Mouse (Mus musculus) MEL (cell line): Measurements from ENCODE around the gene Odf2l. TPM values are rescaled to one million over a fixed set of nuclear protein-coding genes. Genes with fewer than 3 reads are reported as not detected.

Experiments used
- DNase-seq: peaks from one replicate; pipeline ENCODE4 v3.0.0; 2011; ENCODE audit warnings: low read depth, low spot score
- H3K27ac ChIP-seq: 2 replicates; pipeline ENCODE4 v1.5.1; 2012; ENCODE audit warnings: low read depth, mild to moderate bottlenecking, control low read depth, low read length, moderate library complexity; ENCODE audit not compliant: control insufficient read depth
- H3K27me3 ChIP-seq, 2 experiments: fragments of 150-350 bp in 1 of 2; sonication (generic) in 1 of 2; 2 replicates each; pipeline ENCODE4 v1.6.1; 2012; ENCODE audit warnings: low read length in 2 of 2, mild to moderate bottlenecking in 2 of 2, improper control_type of control experiment in 1 of 2, moderate library complexity in 1 of 2; ENCODE audit not compliant: insufficient read depth in 2 of 2, control insufficient read depth in 1 of 2
- H3K36me3 ChIP-seq, 2 experiments: 2 replicates each; pipeline ENCODE4 v1.6.1; 2012 to 2014; ENCODE audit warnings: low read length in 2 of 2, improper control_type of control experiment in 1 of 2, inconsistent platforms in 1 of 2, mild to moderate bottlenecking in 1 of 2; ENCODE audit not compliant: insufficient read depth in 2 of 2, control insufficient read depth in 1 of 2
- H3K4me1 ChIP-seq, 2 experiments: fragments of 150-350 bp in 1 of 2; sonication (generic) in 1 of 2; 2 replicates each; pipeline ENCODE4 v1.6.1; 2012; ENCODE audit warnings: low read length in 2 of 2, improper control_type of control experiment in 1 of 2, mild to moderate bottlenecking in 1 of 2; ENCODE audit not compliant: insufficient read depth in 2 of 2, control insufficient read depth in 1 of 2
- H3K4me3 ChIP-seq, 2 experiments: fragments of 150-350 bp in 1 of 2; sonication (generic) in 1 of 2; 2 replicates each; pipeline ENCODE4 v1.5.1; 2012; ENCODE audit warnings: low read depth in 2 of 2, low read length in 2 of 2, mild to moderate bottlenecking in 2 of 2, moderate library complexity in 2 of 2, control low read depth in 1 of 2, improper control_type of control experiment in 1 of 2; ENCODE audit not compliant: control insufficient read depth in 1 of 2, insufficient read depth in 1 of 2
- H3K79me2 ChIP-seq: 2 replicates; pipeline ENCODE4 v1.6.1; 2012; ENCODE audit warnings: mild to moderate bottlenecking, low read length, moderate library complexity; ENCODE audit not compliant: control insufficient read depth, poor library complexity, insufficient read depth
- H3K9ac ChIP-seq: 2 replicates; pipeline ENCODE4 v1.6.1; 2012; ENCODE audit warnings: low read depth, mild to moderate bottlenecking, control low read depth, low read length, moderate library complexity; ENCODE audit not compliant: control insufficient read depth, poor library complexity, severe bottlenecking
- H3K9me3 ChIP-seq: fragments of 150-350 bp; sonication (generic); replicated peaks from 2 replicates; pipeline ENCODE4 v1.6.1; 2012; ENCODE audit warnings: mild to moderate bottlenecking, low read length, improper control_type of control experiment, moderate library complexity; ENCODE audit not compliant: insufficient read depth
- BHLHE40 ChIP-seq: IDR thresholded peaks from 2 replicates; pipeline ENCODE4 v1.6.1; 2012; ENCODE audit warnings: low read depth, mild to moderate bottlenecking, inconsistent platforms, low read length, improper control_type of control experiment, borderline replicate concordance
- CHD1 ChIP-seq: IDR thresholded peaks from 2 replicates; pipeline ENCODE4 v1.6.1; 2012; ENCODE audit warnings: low read depth, mild to moderate bottlenecking, inconsistent platforms, low read length, improper control_type of control experiment
- CTCF ChIP-seq, 3 experiments: IDR thresholded peaks in 2 of 3; conservative IDR thresholded peaks in 1 of 3; 2 replicates each; pipeline ENCODE4 v1.5.1; 2011 to 2012; ENCODE audit warnings: low read length in 3 of 3, low read depth in 2 of 3, mild to moderate bottlenecking in 2 of 3, improper control_type of control experiment in 1 of 3, inconsistent platforms in 1 of 3, mixed read lengths in 1 of 3, moderate library complexity in 1 of 3; ENCODE audit not compliant: control insufficient read depth in 1 of 3, insufficient read depth in 1 of 3, poor library complexity in 1 of 3, severe bottlenecking in 1 of 3
- E2F4 ChIP-seq: IDR thresholded peaks from 2 replicates; pipeline ENCODE4 v1.6.1; 2011; ENCODE audit warnings: low read depth, low read length, improper control_type of control experiment, borderline replicate concordance
- ELF1 ChIP-seq: IDR thresholded peaks from 2 replicates; pipeline ENCODE4 v1.6.1; 2014; ENCODE audit warnings: low read depth, mild to moderate bottlenecking, inconsistent platforms, low read length, improper control_type of control experiment, moderate library complexity
- ETS1 ChIP-seq: IDR thresholded peaks from 2 replicates; pipeline ENCODE4 v1.6.1; 2012; ENCODE audit warnings: low read depth, mild to moderate bottlenecking, inconsistent platforms, low read length, improper control_type of control experiment, moderate library complexity
- GABPA ChIP-seq: IDR thresholded peaks from 2 replicates; pipeline ENCODE4 v1.6.1; 2012; ENCODE audit warnings: low read depth, mild to moderate bottlenecking, inconsistent platforms, low read length, improper control_type of control experiment, moderate library complexity
- GATA1 ChIP-seq: IDR thresholded peaks from 2 replicates; pipeline ENCODE4 v1.6.1; 2011; ENCODE audit warnings: low read depth, low read length, improper control_type of control experiment
- HCFC1 ChIP-seq: IDR thresholded peaks from 2 replicates; pipeline ENCODE4 v1.6.1; 2012; ENCODE audit warnings: low read depth, mild to moderate bottlenecking, inconsistent platforms, low read length, improper control_type of control experiment, moderate library complexity
- JUND ChIP-seq: IDR thresholded peaks from 2 replicates; pipeline ENCODE4 v1.6.1; 2011; ENCODE audit warnings: low read depth, mild to moderate bottlenecking, improper control_type of control experiment, low read length
- MAFK ChIP-seq: IDR thresholded peaks from 2 replicates; pipeline ENCODE4 v1.6.1; 2011; ENCODE audit warnings: low read depth, mild to moderate bottlenecking, low read length, improper control_type of control experiment, borderline replicate concordance
- MAX ChIP-seq: IDR thresholded peaks from 2 replicates; pipeline ENCODE4 v1.6.1; 2011; ENCODE audit warnings: low read length, improper control_type of control experiment
- MAZ ChIP-seq: IDR thresholded peaks from 2 replicates; pipeline ENCODE4 v1.6.1; 2012; ENCODE audit warnings: low read depth, mild to moderate bottlenecking, inconsistent platforms, low read length, improper control_type of control experiment
- MEF2A ChIP-seq: IDR thresholded peaks from 2 replicates; pipeline ENCODE4 v1.6.1; 2014; ENCODE audit warnings: low read depth, mild to moderate bottlenecking, inconsistent platforms, low read length, improper control_type of control experiment; ENCODE audit not compliant: poor library complexity, insufficient replicate concordance, severe bottlenecking; ENCODE audit errors: extremely low read depth
- MXI1 ChIP-seq: IDR thresholded peaks from 2 replicates; pipeline ENCODE4 v1.6.1; 2011; ENCODE audit warnings: mild to moderate bottlenecking, low read depth, low read length, improper control_type of control experiment
- MYB ChIP-seq: IDR thresholded peaks from 2 replicates; pipeline ENCODE4 v1.6.1; 2011; ENCODE audit warnings: mild to moderate bottlenecking, low read depth, low read length, improper control_type of control experiment
- MYC ChIP-seq: IDR thresholded peaks from 2 replicates; pipeline ENCODE4 v1.6.1; 2011; ENCODE audit warnings: low read depth, mild to moderate bottlenecking, low read length, improper control_type of control experiment, moderate library complexity
- NELFE ChIP-seq: IDR thresholded peaks from 2 replicates; pipeline ENCODE4 v1.6.1; 2011; ENCODE audit warnings: low read depth, low read length, improper control_type of control experiment
- NRF1 ChIP-seq: IDR thresholded peaks from 2 replicates; pipeline ENCODE4 v1.6.1; 2014; ENCODE audit warnings: low read depth, mild to moderate bottlenecking, inconsistent platforms, low read length, improper control_type of control experiment, moderate library complexity; ENCODE audit not compliant: poor library complexity, insufficient read depth, severe bottlenecking
- POLR2A ChIP-seq, 2 experiments: IDR thresholded peaks; 2 replicates each; pipeline ENCODE4 v1.6.1; 2011 to 2012; ENCODE audit warnings: low read length in 2 of 2, mild to moderate bottlenecking in 2 of 2, control low read depth in 1 of 2, improper control_type of control experiment in 1 of 2, low read depth in 1 of 2, moderate library complexity in 1 of 2; ENCODE audit not compliant: control insufficient read depth in 1 of 2, insufficient read depth in 1 of 2, poor library complexity in 1 of 2
- POLR2AphosphoS5 ChIP-seq: IDR thresholded peaks from 2 replicates; pipeline ENCODE4 v1.6.1; 2012; ENCODE audit warnings: low read depth, borderline replicate concordance, mild to moderate bottlenecking, inconsistent platforms, low read length, moderate library complexity, mixed read lengths
- RAD21 ChIP-seq: IDR thresholded peaks from 2 replicates; pipeline ENCODE4 v1.6.1; 2011; ENCODE audit warnings: mild to moderate bottlenecking, low read depth, low read length, improper control_type of control experiment
- RCOR1 ChIP-seq: IDR thresholded peaks from 2 replicates; pipeline ENCODE4 v1.6.1; 2012; ENCODE audit warnings: low read depth, mild to moderate bottlenecking, inconsistent platforms, low read length, improper control_type of control experiment
- SIN3A ChIP-seq: IDR thresholded peaks from 2 replicates; pipeline ENCODE4 v1.6.1; 2012; ENCODE audit warnings: low read length, improper control_type of control experiment, inconsistent platforms
- SMC3 ChIP-seq: IDR thresholded peaks from 2 replicates; pipeline ENCODE4 v1.6.1; 2011; ENCODE audit warnings: low read depth, low read length, improper control_type of control experiment
- TAL1 ChIP-seq: IDR thresholded peaks from 2 replicates; pipeline ENCODE4 v1.6.1; 2012; ENCODE audit warnings: mild to moderate bottlenecking, inconsistent platforms, low read length, moderate library complexity, mixed read lengths
- TBP ChIP-seq: IDR thresholded peaks from 2 replicates; pipeline ENCODE4 v1.8.0; 2011; ENCODE audit warnings: low read depth, low read length, improper control_type of control experiment
- TCF12 ChIP-seq: IDR thresholded peaks from 2 replicates; pipeline ENCODE4 v1.6.1; 2014; ENCODE audit warnings: low read depth, mild to moderate bottlenecking, inconsistent platforms, low read length, improper control_type of control experiment, moderate library complexity
- UBTF ChIP-seq: IDR thresholded peaks from 2 replicates; pipeline ENCODE4 v1.6.1; 2012; ENCODE audit warnings: low read depth, mild to moderate bottlenecking, inconsistent platforms, low read length, improper control_type of control experiment, moderate library complexity, borderline replicate concordance; ENCODE audit not compliant: insufficient read depth
- USF1 ChIP-seq: IDR thresholded peaks from 2 replicates; pipeline ENCODE4 v1.6.1; 2014; ENCODE audit warnings: low read depth, mild to moderate bottlenecking, inconsistent platforms, low read length, improper control_type of control experiment, moderate library complexity
- USF2 ChIP-seq, 2 experiments: IDR thresholded peaks; 2 replicates each; pipeline ENCODE4 v1.6.1; 2011 to 2012; ENCODE audit warnings: improper control_type of control experiment in 2 of 2, low read length in 2 of 2, borderline replicate concordance in 1 of 2, inconsistent platforms in 1 of 2, low read depth in 1 of 2, mild to moderate bottlenecking in 1 of 2; ENCODE audit not compliant: insufficient read depth in 1 of 2
- ZKSCAN1 ChIP-seq: IDR thresholded peaks from 2 replicates; pipeline ENCODE4 v1.6.1; 2012; ENCODE audit warnings: low read depth, mild to moderate bottlenecking, inconsistent platforms, low read length, improper control_type of control experiment, moderate library complexity
- ZMIZ1 ChIP-seq: IDR thresholded peaks from 2 replicates; pipeline ENCODE4 v1.6.1; 2012; ENCODE audit warnings: low read depth, mild to moderate bottlenecking, inconsistent platforms, low read length, improper control_type of control experiment, moderate library complexity
- ZNF384 ChIP-seq: IDR thresholded peaks from 2 replicates; pipeline ENCODE4 v1.6.1; 2012; ENCODE audit warnings: low read depth, mild to moderate bottlenecking, inconsistent platforms, low read length, improper control_type of control experiment
- polyA plus RNA-seq, 2 experiments: library from polyadenylated mRNA; stranded (reverse) in 1 of 2; unstranded in 1 of 2; fragments of >175 nt in 1 of 2; fragments of >200 nt in 1 of 2; gene quantifications; 2 replicates each; pipeline versions ENCODE4 v1.2.1 to v1.2.4; 2012; ENCODE audit warnings: low replicate concordance in 2 of 2, low read depth in 1 of 2; ENCODE audit not compliant: insufficient read length in 2 of 2, insufficient read depth in 1 of 2, missing spikeins in 1 of 2
- total RNA-seq: library from RNA; depleted of rRNA; stranded (reverse); fragments of 300-350 nt; gene quantifications from 2 replicates; pipeline ENCODE4 v1.2.3, GENCODE M21; 2012; rRNA removed

Odf2l gene
- total RNA-seq (12.6 and 15.1 TPM in 2 replicates), polyA plus RNA-seq (10 to 100 TPM in 1 of 2 experiments, not detected in 1; 15.0 TPM)

GRCm38 (mm10) chr3:145118254-145119001 lies at the start of gene Odf2l:
TSS of gene Odf2l (plus strand) at chr3:145118588.
- H3K79me2 ChIP-seq: peaks cover 2% of the 10 kb centered on the region; the same call in 1 of the 2 replicates
- H3K4me1 ChIP-seq: peaks cover 2 to 19% of the 10 kb centered on the region in 2 experiments; a peak in 2 of 4 replicates
- H3K27ac ChIP-seq: peak within 1 kb of the TSS; percentile 98
- H3K9ac ChIP-seq: peak within 1 kb of the TSS; percentile 99
- H3K36me3 ChIP-seq: peaks cover 0 to 19% of the 10 kb centered on the region in 2 experiments; a peak in 2 of 4 replicates
- no peaks in the 10 kb centered on the region for H3K27me3 ChIP-seq
- H3K4me3 ChIP-seq: peak within 1 kb of the TSS; percentile 90 to 99
- peak; percentile 98 for DNase-seq
- H3K9me3 ChIP-seq: no peaks in the 10 kb centered on the region
- TF ChIP-seq USF1 (peak; percentile 77), BHLHE40 (no peak), SIN3A (peak; percentile 81), POLR2AphosphoS5 (no peak), TBP (peak; percentile 85), CHD1 (0 out of 2 replicates have a peak, but pooled peaks have one; percentile 94), ZMIZ1 (peak; percentile 66; the same call in 1 of the 2 replicates), ZKSCAN1 (no peak), TAL1 (no peak), MEF2A (no peak), ETS1 (no peak), GATA1 (no peak), POLR2A (IDR thresholded peaks at IDR 0.05; ENCODE audit: control insufficient read depth in 1 of 2, insufficient read depth in 1 of 2, low read depth in 1 of 2, low read length in 2 of 2, poor library complexity in 1 of 2) (peak; percentile 70 to 81), ELF1 (peak; percentile 65), NELFE (peak; percentile 82), MAZ (peak; percentile 54; the same call in 1 of the 2 replicates), GABPA (no peak), MAFK (no peak), CTCF (IDR thresholded peaks at IDR 0.05 in 2 of 3, conservative IDR thresholded peaks at IDR 0.05 in 1 of 3; ENCODE audit: control insufficient read depth in 1 of 3, insufficient read depth in 1 of 3, low read depth in 2 of 3, low read length in 3 of 3, poor library complexity in 1 of 3, severe bottlenecking in 1 of 3) (no peak), MYC (0 out of 2 replicates have a peak, but pooled peaks have one; percentile 13), NRF1 (0 out of 2 replicates have a peak, but pooled peaks have one; percentile 30), E2F4 (peak; percentile 80; the same call in 1 of the 2 replicates), MYB (no peak), MAX (peak; percentile 59; the same call in 1 of the 2 replicates), MXI1 (peak; percentile 64), ZNF384 (no peak), USF2 (IDR thresholded peaks at IDR 0.05; ENCODE audit: borderline replicate concordance in 1 of 2, insufficient read depth in 1 of 2, low read depth in 1 of 2, low read length in 2 of 2) (no peak), UBTF (no peak), SMC3 (no peak), TCF12 (peak; percentile 47; the same call in 1 of the 2 replicates), JUND (no peak), HCFC1 (peak; percentile 85), RCOR1 (peak; percentile 78), RAD21 (no peak)
